ENCODE assay signal across 21 mouse cellular contexts in genomic region chr2:117614772-117615171, GRCm38 (mm10).
DNase-seq lines count a peak whose midpoint lies in the region; ATAC-seq and TF ChIP-seq lines count a peak whose summit lies in the region.
"Had no signal": no experiment of that assay in that cellular context is flagged by ENCODE, and none has a peak within 500 bp of the region (broad histone marks: within the 10 kb centered on the region; RNA-seq: fewer than 3 reads in every experiment).

No protein-coding gene starts in this region.

- H3K4me1 ChIP-seq in midbrain, embryonic 10.5 days, result no peaks in the 10 kb centered on the region
- H3K4me1 ChIP-seq in midbrain, embryonic 16.5 days (ENCODE audit: control insufficient read depth, insufficient read depth, low read length), result no peaks in the 10 kb centered on the region
- H3K4me1 ChIP-seq in hindbrain, postnatal 0 days (ENCODE audit: insufficient read depth, low read length), result no peaks in the 10 kb centered on the region
- H3K4me1 ChIP-seq: liver, embryonic 15.5 days had no signal

- no peak for TF ChIP-seq CTCF in hindbrain, postnatal 0 days (IDR thresholded peaks at IDR 0.05; ENCODE audit: low read depth)

- ATAC-seq in midbrain, embryonic 16.5 days, result no peak
- 0 out of 2 replicates have a peak, but pooled peaks have one; percentile 40 for ATAC-seq in hindbrain, postnatal 0 days
- ATAC-seq: CD4-positive, CD25-positive, alpha-beta regulatory T cell, adult 4 months; forebrain, embryonic 16.5 days had no signal

- 50% methylated on average over 1 of the region's 1 CpGs for WGBS in midbrain, embryonic 10.5 days
- 61% methylated on average over 1 of the region's 1 CpGs for WGBS in midbrain, embryonic 16.5 days
- WGBS in hindbrain, postnatal 0 days, result 35% methylated on average over 1 of the region's 1 CpGs

- no peak overlapping the region for H3K4me3 ChIP-seq in midbrain, embryonic 10.5 days
- H3K4me3 ChIP-seq in midbrain, embryonic 16.5 days (ENCODE audit: low read depth, low read length), result no peak overlapping the region
- H3K4me3 ChIP-seq in hindbrain, postnatal 0 days (ENCODE audit: low read length), result no peak overlapping the region
- H3K4me3 ChIP-seq: erythroblast, embryonic 14.5 days; heart, adult 2 months; liver, embryonic 15.5 days; megakaryocyte, embryonic 14.5 days had no signal

- H3K36me3 ChIP-seq in midbrain, embryonic 10.5 days, result no peaks in the 10 kb centered on the region
- H3K36me3 ChIP-seq in midbrain, embryonic 16.5 days (ENCODE audit: control insufficient read depth, insufficient read depth, low read length), result no peaks in the 10 kb centered on the region
- H3K36me3 ChIP-seq in hindbrain, postnatal 0 days (ENCODE audit: insufficient read depth, low read length), result no peaks in the 10 kb centered on the region
- H3K36me3 ChIP-seq: G1E; liver, embryonic 15.5 days had no signal

- no peak for DNase-seq in midbrain, embryonic 10.5 days (ENCODE audit: low spot score)
- DNase-seq in embryo, embryonic 11.5 days (ENCODE audit: low read depth, low spot score), result peak; percentile 13
- no peak for DNase-seq in hindbrain, postnatal 0 days (ENCODE audit: low spot score)
- peak; percentile 8 for DNase-seq in retina, embryonic 14.5 days (ENCODE audit: low spot score)
- no peak for DNase-seq in B cell, adult 2 months
- no peak for DNase-seq in yolk sac, embryonic 10.5 days (ENCODE audit: low spot score)
- DNase-seq in gastrocnemius, postnatal 36 days, result no peak
- DNase-seq: adrenal gland, adult 8-10 months; cerebellum, adult 18-20 months; heart, adult 2 months; kidney, adult 18-20 months; lung, postnatal 14 days; spleen, adult 18-20 months; thymus, adult 18-20 months had no signal

- H3K9ac ChIP-seq in midbrain, embryonic 16.5 days (ENCODE audit: low read depth, low read length), result no peak overlapping the region
- no peak overlapping the region for H3K9ac ChIP-seq in hindbrain, postnatal 0 days (replicated peaks; ENCODE audit: low read length)
- H3K9ac ChIP-seq: liver, embryonic 15.5 days had no signal

- peak overlapping the region; percentile 38; the same call in 1 of the 2 replicates for H3K27ac ChIP-seq in midbrain, embryonic 10.5 days (replicated peaks)
- no peak overlapping the region for H3K27ac ChIP-seq in midbrain, embryonic 16.5 days (ENCODE audit: low read length)
- H3K27ac ChIP-seq in hindbrain, postnatal 0 days, result no peak overlapping the region
- H3K27ac ChIP-seq: heart, adult 2 months; liver, embryonic 15.5 days had no signal

- H3K9me3 ChIP-seq in midbrain, embryonic 10.5 days (replicated peaks), result no peaks in the 10 kb centered on the region
- no peaks in the 10 kb centered on the region for H3K9me3 ChIP-seq in midbrain, embryonic 16.5 days (replicated peaks; ENCODE audit: control insufficient read depth, low read length, poor library complexity, severe bottlenecking)
- H3K9me3 ChIP-seq in hindbrain, postnatal 0 days (ENCODE audit: low read length), result no peaks in the 10 kb centered on the region
- H3K9me3 ChIP-seq: liver, embryonic 15.5 days; megakaryocyte, embryonic 14.5 days had no signal

- H3K27me3 ChIP-seq in midbrain, embryonic 10.5 days (ENCODE audit: low read depth, poor library complexity, severe bottlenecking), result no peaks in the 10 kb centered on the region
- no peaks in the 10 kb centered on the region for H3K27me3 ChIP-seq in midbrain, embryonic 16.5 days (ENCODE audit: control insufficient read depth, insufficient read depth, low read depth, low read length)
- H3K27me3 ChIP-seq in hindbrain, postnatal 0 days (ENCODE audit: insufficient read depth, low read length), result no peaks in the 10 kb centered on the region
- H3K27me3 ChIP-seq: liver, embryonic 15.5 days had no signal

- H3K4me2 ChIP-seq in midbrain, embryonic 16.5 days (ENCODE audit: low read length), result no peak overlapping the region
- H3K4me2 ChIP-seq in hindbrain, postnatal 0 days (ENCODE audit: low read depth, low read length), result no peak overlapping the region
- H3K4me2 ChIP-seq: liver, embryonic 15.5 days had no signal

- intact Hi-C loops in gastrocnemius, postnatal 36 days (cut with DNase I), result no loop called here

Comparison
In these comparisons a context has a peak if more than half of its experiments do, and no peak if none do; other contexts are left out.
1. DNase-seq: peak in embryo, embryonic 11.5 days (single experiment) and retina, embryonic 14.5 days (single experiment); none in midbrain, embryonic 10.5 days (single experiment), hindbrain, postnatal 0 days (single experiment), B cell, adult 2 months (0 of 2), yolk sac, embryonic 10.5 days (single experiment) and gastrocnemius, postnatal 36 days (0 of 2).